Mouse (Mus musculus): Measurements from ENCODE around the gene Rhox8. TPM values are rescaled to one million over a fixed set of nuclear protein-coding genes. Genes with fewer than 3 reads are reported as not detected.
"Not testable (repeated sequence)": the region's sequence is repeated elsewhere in the genome, so short reads cannot be mapped to it uniquely, and the experiment has no call there.

The Rhox8 gene
- total and polyA plus RNA-seq, 3 experiments, result not detected

DNA sequence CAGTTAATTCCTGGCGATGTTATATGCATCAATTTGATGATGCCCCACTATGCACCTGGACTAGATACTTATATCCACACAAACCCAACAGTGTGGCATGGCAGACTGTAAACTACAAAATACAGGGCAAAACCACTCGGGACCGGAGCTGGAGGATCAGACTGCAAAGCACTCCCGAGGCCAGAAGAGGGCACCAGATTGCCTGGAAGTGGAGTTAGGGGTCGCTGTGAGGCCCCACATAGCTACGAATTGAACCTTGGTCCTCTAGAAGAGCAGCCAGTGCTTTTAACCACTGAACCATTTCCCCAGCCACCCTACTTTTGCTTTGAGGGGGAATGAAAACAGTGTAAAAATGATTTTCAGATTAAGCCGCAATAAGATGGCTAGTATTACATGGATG lies 29.8 kb upstream of the Rhox8 start:
- TF ChIP-seq MAX (IDR thresholded peaks at IDR 0.05; ENCODE audit: low read length), result no peak
- Histone ChIP-seq H3K27ac (ENCODE audit: control insufficient read depth, low read depth, low read length) (no peak overlapping the region), H3K27me3 (ENCODE audit: control insufficient read depth in 1 of 2, insufficient read depth in 2 of 2, low read length in 2 of 2) (no peaks in the 10 kb centered on the region), H3K79me2 (ENCODE audit: control insufficient read depth, insufficient read depth, low read length, poor library complexity) (no peaks in the 10 kb centered on the region), H3K36me3 (ENCODE audit: control insufficient read depth in 1 of 2, insufficient read depth in 2 of 2, low read length in 2 of 2) (no peaks in the 10 kb centered on the region), H3K9ac (ENCODE audit: control insufficient read depth, low read depth, low read length, poor library complexity, severe bottlenecking) (no peak overlapping the region), H3K4me1 (ENCODE audit: control insufficient read depth in 1 of 2, insufficient read depth in 2 of 2, low read length in 2 of 2) (no peaks in the 10 kb centered on the region), H3K9me3 (replicated peaks; ENCODE audit: insufficient read depth, low read length) (no peaks in the 10 kb centered on the region), H3K4me3 (ENCODE audit: control insufficient read depth in 1 of 2, insufficient read depth in 1 of 2, low read depth in 2 of 2, low read length in 2 of 2) (no peak overlapping the region)
- DNase-seq (ENCODE audit: low read depth, low spot score), result no peak

DNA sequence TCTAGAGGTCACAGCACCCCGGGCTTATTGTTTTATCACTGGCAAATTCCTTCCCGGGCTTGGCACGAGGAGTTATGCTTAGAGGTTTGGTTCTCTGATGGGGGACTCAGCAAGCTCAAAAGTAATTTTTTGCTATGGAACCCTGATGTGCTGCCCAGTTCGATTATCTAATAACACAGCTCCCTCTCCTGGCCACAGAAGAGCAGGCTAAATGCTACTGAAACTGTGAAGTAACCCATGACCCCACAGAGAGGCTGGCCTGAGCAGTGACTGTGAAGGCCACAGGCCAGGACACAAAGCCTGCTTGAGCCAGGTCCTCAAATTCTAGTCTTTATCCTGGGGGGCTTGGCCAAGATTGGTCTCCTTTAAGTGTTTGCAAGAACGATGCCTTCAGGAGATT lies 25.0 kb upstream of the Rhox8 start:
- H3K27ac ChIP-seq (ENCODE audit: control insufficient read depth, low read depth, low read length), result no peak overlapping the region
- TF ChIP-seq TAL1 (IDR thresholded peaks at IDR 0.05; ENCODE audit: low read length), result no peak
- TF ChIP-seq GATA1 (IDR thresholded peaks at IDR 0.05; ENCODE audit: low read depth, low read length), result no peak
- TF ChIP-seq ETS1 (IDR thresholded peaks at IDR 0.05; ENCODE audit: low read depth, low read length), result no peak
- TF ChIP-seq JUND (IDR thresholded peaks at IDR 0.05; ENCODE audit: low read depth, low read length), result no peak
- TF ChIP-seq ZNF384 (IDR thresholded peaks at IDR 0.05; ENCODE audit: low read depth, low read length), result no peak
- TF ChIP-seq CTCF (IDR thresholded peaks at IDR 0.05 in 2 of 3, conservative IDR thresholded peaks at IDR 0.05 in 1 of 3; ENCODE audit: control insufficient read depth in 1 of 3, insufficient read depth in 1 of 3, low read depth in 2 of 3, low read length in 3 of 3, poor library complexity in 1 of 3, severe bottlenecking in 1 of 3), result no peak
- TF ChIP-seq NELFE (IDR thresholded peaks at IDR 0.05; ENCODE audit: low read depth, low read length), result no peak
- TF ChIP-seq POLR2AphosphoS2 (IDR thresholded peaks at IDR 0.05; ENCODE audit: low read length), result no peak
- TF ChIP-seq MYB (IDR thresholded peaks at IDR 0.05; ENCODE audit: low read depth, low read length), result no peak
- no peak for TF ChIP-seq ZC3H11A (IDR thresholded peaks at IDR 0.05; ENCODE audit: low read depth, low read length)
- TF ChIP-seq SMC3 (IDR thresholded peaks at IDR 0.05; ENCODE audit: low read depth, low read length), result no peak
- TF ChIP-seq MXI1 (IDR thresholded peaks at IDR 0.05; ENCODE audit: low read depth, low read length), result no peak
- TF ChIP-seq BHLHE40 (IDR thresholded peaks at IDR 0.05; ENCODE audit: borderline replicate concordance, low read depth, low read length), result no peak
- no peak overlapping the region for H3K4me3 ChIP-seq (ENCODE audit: control insufficient read depth in 1 of 2, insufficient read depth in 1 of 2, low read depth in 2 of 2, low read length in 2 of 2)

DNA sequence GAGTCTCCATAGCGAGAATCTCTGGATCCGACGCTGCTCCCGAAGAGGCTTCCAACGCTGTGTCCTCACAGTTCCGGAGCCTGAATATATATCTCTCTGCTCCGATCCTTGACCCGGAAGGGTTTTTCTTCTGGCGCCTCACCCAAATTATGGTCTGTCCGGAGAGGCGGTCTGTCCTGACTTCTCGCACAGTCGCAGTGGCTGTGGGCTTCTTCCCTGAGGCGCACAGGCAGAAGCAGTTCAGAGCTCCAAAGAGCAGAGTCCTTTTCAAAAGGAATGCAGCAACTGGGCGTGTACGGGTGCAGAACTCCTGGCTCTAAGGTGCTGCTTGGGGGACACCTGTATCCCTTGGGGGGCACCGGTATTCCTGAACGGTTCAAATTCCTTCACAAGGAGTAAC lies 22.9 kb upstream of the Rhox8 start, which contains the start of gene Rhox9:
Rhox9 (minus strand) TSS at position 101 of the 400 bp plus-strand sequence.
- not testable (repeated sequence) for H3K9me3 ChIP-seq (replicated peaks; ENCODE audit: insufficient read depth, low read length); H3K27me3 ChIP-seq (ENCODE audit: control insufficient read depth in 1 of 2, insufficient read depth in 2 of 2, low read length in 2 of 2); H3K27ac ChIP-seq (ENCODE audit: control insufficient read depth, low read depth, low read length); H3K36me3 ChIP-seq (ENCODE audit: control insufficient read depth in 1 of 2, insufficient read depth in 2 of 2, low read length in 2 of 2); H3K4me1 ChIP-seq (ENCODE audit: control insufficient read depth in 1 of 2, insufficient read depth in 2 of 2, low read length in 2 of 2); H3K9ac ChIP-seq (ENCODE audit: control insufficient read depth, low read depth, low read length, poor library complexity, severe bottlenecking); H3K79me2 ChIP-seq (ENCODE audit: control insufficient read depth, insufficient read depth, low read length, poor library complexity); H3K4me3 ChIP-seq (ENCODE audit: control insufficient read depth in 1 of 2, insufficient read depth in 1 of 2, low read depth in 2 of 2, low read length in 2 of 2); DNase-seq (ENCODE audit: low read depth, low spot score)

More for the DNA sequence above, 25.0 kb upstream of the Rhox8 start:
- Histone ChIP-seq H3K4me1 (ENCODE audit: control insufficient read depth in 1 of 2, insufficient read depth in 2 of 2, low read length in 2 of 2) (no peaks in the 10 kb centered on the region), H3K36me3 (ENCODE audit: control insufficient read depth in 1 of 2, insufficient read depth in 2 of 2, low read length in 2 of 2) (no peaks in the 10 kb centered on the region), H3K9me3 (replicated peaks; ENCODE audit: insufficient read depth, low read length) (no peaks in the 10 kb centered on the region), H3K27me3 (ENCODE audit: control insufficient read depth in 1 of 2, insufficient read depth in 2 of 2, low read length in 2 of 2) (no peaks in the 10 kb centered on the region), H3K9ac (ENCODE audit: control insufficient read depth, low read depth, low read length, poor library complexity, severe bottlenecking) (no peak overlapping the region), H3K79me2 (ENCODE audit: control insufficient read depth, insufficient read depth, low read length, poor library complexity) (no peaks in the 10 kb centered on the region)
- no peak for DNase-seq (ENCODE audit: low read depth, low spot score)

DNA sequence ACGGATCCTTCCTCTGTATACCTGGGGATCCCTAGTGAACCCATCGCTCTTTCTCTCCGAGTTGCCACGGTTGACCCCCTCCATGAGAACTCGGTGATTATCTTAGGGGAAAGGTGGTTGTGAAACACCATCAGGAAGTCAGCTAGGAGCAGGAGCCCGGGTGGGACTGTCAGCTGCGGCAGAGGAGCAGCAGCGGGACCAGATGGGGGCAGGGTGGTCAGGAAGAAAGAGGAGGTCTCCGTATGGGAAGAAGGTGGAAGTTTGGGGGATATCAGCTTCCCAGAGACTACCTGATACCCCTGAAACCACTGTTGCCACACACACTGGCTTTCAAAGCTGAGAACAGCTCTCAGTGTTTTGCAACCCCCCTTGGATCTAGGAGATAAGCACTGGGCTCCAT lies 18.4 kb upstream of the Rhox8 start, which contains the start of gene Rhox7b:
Rhox7b (minus strand) TSS at position 101 of the 400 bp plus-strand sequence.
- not testable (repeated sequence) for H3K4me1 ChIP-seq (ENCODE audit: control insufficient read depth in 1 of 2, insufficient read depth in 2 of 2, low read length in 2 of 2); H3K79me2 ChIP-seq (ENCODE audit: control insufficient read depth, insufficient read depth, low read length, poor library complexity); H3K9ac ChIP-seq (ENCODE audit: control insufficient read depth, low read depth, low read length, poor library complexity, severe bottlenecking); H3K27ac ChIP-seq (ENCODE audit: control insufficient read depth, low read depth, low read length); H3K9me3 ChIP-seq (replicated peaks; ENCODE audit: insufficient read depth, low read length); H3K27me3 ChIP-seq (ENCODE audit: control insufficient read depth in 1 of 2, insufficient read depth in 2 of 2, low read length in 2 of 2); DNase-seq (ENCODE audit: low read depth, low spot score); H3K36me3 ChIP-seq (ENCODE audit: control insufficient read depth in 1 of 2, insufficient read depth in 2 of 2, low read length in 2 of 2); H3K4me3 ChIP-seq (ENCODE audit: control insufficient read depth in 1 of 2, insufficient read depth in 1 of 2, low read depth in 2 of 2, low read length in 2 of 2)

Data from MEL (cell line).